Mouse (Mus musculus) left cerebral cortex, postnatal 10 days (tissue): ENCODE data around the gene Tmcc2. TPM values are rescaled to one million over a fixed set of nuclear protein-coding genes. Genes with fewer than 3 reads are reported as not detected.
"Not testable (repeated sequence)": the region's sequence is repeated elsewhere in the genome, so short reads cannot be mapped to it uniquely, and the experiment has no call there.

ENCODE experiments used
- DNase-seq, 2 experiments: peaks; one replicate each; pipeline ENCODE4 v3.0.0; 2021 to 2022; ENCODE audit warnings: low spot score in 2 of 2, mixed read lengths in 1 of 2; ENCODE audit errors: extremely low spot score in 1 of 2
- intact Hi-C: fragments of 180-260 bp; cut with DNase I; formaldehyde crosslinking; loops from one replicate; pipeline ENCODE4 v1.15.1; 2025
- total RNA-seq, 2 experiments: library from RNA; stranded (reverse); gene quantifications; 2 replicates each; pipeline ENCODE4 v1.2.3; 2021

Tmcc2 gene
- total RNA-seq, 2 experiments from 2014 or later = 141 to 143 TPM

- intact Hi-C loops = loop anchor here (10.0 kb wide), 1 partner anchor 196 kb away; no protein-coding TSS in a partner anchor
Observed at GRCm38 (mm10) chr1:132351058-132351457, 40.0 kb downstream of the Tmcc2 start.

GRCm38 (mm10) chr1:132349601-132350000, 41.5 kb downstream of the Tmcc2 start:
- intact Hi-C loops, DNase-seq: not testable (repeated sequence)

More at GRCm38 (mm10) chr1:132351058-132351457, 40.0 kb downstream of the Tmcc2 start:
- DNase-seq = no peak

DNA sequence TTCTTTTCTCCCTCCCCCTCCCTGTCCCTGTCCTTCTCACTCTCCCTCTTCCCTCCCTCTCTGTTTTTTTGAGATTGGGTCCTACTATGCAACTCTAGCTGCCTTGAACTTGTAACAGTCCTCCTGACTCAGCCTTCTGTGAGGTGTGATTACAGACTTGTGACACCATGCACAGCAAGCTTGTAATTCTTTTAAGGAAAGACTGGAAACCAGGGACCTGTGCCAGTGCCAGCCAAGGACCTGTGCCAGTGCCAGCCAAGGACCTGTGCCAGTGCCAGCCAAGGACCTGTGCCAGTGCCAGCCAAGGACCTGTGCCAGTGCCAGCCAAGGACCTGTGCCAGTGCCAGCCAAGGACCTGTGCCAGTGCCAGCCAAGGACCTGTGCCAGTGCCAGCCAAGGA, 42.0 kb downstream of the Tmcc2 start:
- intact Hi-C loops, DNase-seq: not testable (repeated sequence)

GRCm38 (mm10) chr1:132348401-132348800, 42.7 kb downstream of the Tmcc2 start:
- intact Hi-C loops = no loop called here
- DNase-seq = no peak

DNA sequence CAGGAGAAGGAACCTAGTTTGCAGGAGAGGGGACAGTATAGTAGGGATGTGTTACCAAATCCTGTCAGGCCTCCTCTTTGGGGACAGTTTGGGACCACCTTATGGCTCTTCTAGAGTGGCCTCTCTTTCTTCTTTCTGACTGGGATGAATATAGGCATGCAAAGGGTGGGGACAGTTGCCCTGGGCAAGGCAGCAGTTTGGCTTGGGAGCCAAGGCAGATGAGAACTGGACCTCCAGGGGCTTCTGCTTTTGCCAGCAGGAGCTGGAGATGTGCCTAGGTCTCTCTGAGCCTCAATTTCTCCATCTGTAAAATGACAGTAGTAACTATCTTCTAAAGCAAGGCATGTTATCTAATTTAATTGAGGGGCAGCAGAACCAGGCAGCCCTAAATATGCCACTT, 44.1 kb downstream of the Tmcc2 start:
- no peak for DNase-seq
- intact Hi-C loops = no loop called here

DNA sequence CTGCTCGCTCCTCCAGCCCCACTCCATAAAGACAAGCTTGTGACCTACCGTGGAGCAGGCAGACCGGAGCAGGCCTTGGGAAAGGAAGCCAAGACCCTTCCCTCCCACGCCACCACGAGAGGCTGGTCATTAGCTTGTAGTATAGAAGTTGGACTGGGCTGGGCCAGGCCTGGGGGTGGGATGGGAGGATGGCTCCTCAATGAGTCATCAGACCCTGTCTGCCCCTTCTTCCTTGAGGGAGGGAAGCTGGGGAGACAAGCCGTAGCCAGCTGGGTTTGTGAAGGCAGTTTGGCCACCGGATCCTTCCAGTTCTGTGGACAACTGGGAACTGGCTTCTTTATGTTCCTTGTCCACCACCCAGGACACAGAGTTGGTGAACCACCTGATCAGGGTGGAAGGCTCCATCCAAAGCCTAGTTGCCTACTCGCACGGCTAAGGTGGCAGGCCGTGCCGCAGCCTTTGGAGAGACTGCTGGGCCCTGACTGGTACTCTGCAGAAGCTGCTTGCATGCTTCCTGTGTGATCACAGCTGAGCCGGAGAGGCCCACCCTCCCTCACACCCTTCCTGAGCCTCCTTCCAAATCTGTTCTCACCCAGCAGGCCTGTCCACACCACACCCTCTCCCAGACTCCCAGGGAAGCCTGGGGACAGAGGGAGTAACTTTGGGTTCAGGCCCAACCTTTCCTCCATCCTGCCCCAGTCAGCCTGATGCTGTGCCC, 44.8 kb downstream of the Tmcc2 start:
- intact Hi-C loops = no loop called here
- DNase-seq = no peak

GRCm38 (mm10) chr1:132345514-132345913, 45.6 kb downstream of the Tmcc2 start:
- intact Hi-C loops = no loop called here
- DNase-seq = no peak

DNA sequence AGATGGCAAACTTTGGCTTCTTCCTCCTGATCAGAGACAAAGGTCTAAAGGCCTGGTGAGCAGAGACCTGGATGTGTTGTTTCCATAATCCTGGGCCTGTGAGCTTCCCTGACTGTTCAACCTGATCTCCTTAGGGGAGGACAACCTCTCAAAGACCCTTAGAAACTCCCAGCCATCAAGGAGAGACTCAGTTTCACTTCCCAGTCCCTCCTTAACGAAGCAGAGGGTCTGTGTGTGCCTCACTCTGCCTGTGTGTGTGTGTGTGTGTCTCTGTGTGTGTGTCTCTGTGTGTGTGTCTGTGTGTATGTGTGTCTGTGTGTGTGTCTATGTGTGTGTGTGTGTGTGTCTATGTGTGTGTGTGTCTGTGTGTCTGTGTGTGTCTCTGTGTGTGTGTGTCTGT, 47.4 kb downstream of the Tmcc2 start:
- intact Hi-C loops = no loop called here

GRCm38 (mm10) chr1:132343191-132343590, 47.9 kb downstream of the Tmcc2 start:
- intact Hi-C loops = no loop called here
- DNase-seq = no peak

More for the DNA sequence above, 47.4 kb downstream of the Tmcc2 start:
- no peak for DNase-seq

GRCm38 (mm10) chr1:132342518-132342917, 48.6 kb downstream of the Tmcc2 start:
- no peak for DNase-seq
- intact Hi-C loops = no loop called here

DNA sequence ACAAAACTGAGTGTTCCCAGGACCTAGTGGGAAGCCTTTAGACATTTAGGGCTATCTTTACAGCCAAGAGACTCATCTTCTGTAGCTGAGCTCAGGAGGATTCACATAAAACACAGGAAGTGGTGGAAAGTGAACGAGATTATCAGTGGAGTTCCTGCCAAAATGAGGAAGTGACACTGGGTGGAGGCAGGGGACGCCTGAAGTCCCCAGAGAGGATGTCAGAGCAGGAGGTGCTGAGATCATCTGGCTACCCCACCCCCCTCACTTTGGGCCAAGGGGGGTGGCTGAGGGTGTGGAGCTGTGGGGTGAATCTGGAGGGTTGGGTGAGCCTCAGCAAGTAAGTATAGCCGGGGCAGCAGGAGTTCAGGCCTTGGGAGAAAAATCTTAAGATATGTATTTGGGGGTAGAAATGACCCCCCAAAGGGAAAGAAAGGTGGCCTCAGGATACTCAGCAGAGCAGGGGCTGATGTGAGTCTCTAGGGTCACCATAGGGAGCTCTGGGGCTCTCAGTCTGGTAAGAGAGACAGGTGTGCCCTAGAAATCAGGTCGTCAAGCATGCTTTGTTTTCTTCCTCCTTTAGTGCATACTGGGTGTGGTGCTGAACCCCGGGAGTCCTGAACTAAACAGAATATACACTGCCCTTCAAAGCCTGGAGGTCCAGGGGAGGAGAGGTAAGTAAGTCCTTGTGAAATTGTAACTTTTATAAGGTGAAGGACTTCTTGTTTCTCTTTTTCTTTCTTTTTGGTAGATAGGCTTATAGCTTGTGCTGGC, 49.2 kb downstream of the Tmcc2 start:
- peak in 1 of 2 experiments; percentile 61 for DNase-seq

DNA sequence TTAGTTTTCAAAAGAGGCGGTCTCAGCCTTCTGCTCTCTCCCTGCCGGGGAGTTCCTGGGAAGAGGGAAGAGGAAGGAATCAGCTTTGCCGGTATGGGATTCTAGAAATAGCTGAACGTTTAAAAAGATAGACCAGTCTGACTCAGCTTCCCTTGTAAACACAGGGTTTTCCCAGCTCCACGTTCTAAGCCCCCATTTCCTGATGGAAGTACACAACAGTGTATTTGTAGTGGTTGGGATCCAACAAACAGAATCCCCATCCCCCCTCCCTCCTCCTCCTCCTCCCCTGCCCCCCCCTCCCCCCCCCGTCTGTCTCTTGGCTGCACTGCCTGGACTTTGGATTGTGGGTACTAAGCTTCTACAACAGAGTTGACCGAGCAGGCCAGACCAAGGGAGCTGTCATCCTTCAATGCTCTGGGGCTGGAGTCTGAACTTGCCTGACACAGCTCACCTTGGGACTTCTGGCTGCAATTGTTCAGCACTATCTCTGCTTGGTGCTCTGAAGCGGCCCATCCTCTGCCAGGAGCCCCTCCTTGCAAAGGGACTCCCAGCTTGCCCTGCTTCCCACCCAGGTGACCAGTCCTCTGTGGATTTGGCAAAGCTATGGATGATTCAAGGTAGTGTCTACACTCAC, 52.9 kb downstream of the Tmcc2 start:
- DNase-seq = no peak
- intact Hi-C loops = no loop called here

More for the DNA sequence above, 49.2 kb downstream of the Tmcc2 start:
- intact Hi-C loops = no loop called here

- no peak for DNase-seq
- intact Hi-C loops = no loop called here
Observed at GRCm38 (mm10) chr1:132336921-132337320, 54.2 kb downstream of the Tmcc2 start.

DNA sequence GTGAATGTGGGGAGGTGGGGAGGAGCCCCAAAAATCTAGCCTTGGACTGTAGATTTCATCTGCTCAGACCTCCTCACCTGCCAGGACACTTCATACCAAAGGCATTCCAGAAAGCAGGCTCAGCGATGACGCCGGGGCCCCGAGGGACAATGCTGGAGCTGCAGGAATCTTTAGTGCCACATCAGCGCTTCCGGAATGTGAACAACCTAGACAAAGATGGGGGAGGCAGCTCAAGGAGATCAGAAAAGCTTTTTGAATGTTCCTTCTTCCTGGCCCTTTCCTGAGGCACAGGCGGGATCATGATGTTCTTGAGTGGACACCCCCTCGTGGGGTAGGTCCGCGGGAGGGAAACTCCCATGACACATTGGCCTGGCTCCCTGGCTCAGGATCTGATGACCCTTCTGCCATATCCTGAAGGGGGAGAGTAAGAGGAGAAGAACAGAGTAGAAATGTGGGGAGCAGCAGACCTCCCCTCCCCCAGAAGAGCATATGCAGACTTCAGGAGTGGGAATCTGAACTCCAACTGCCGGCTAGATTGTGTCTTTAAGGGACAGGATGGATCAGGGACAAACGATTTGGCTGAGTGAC, 55.6 kb downstream of the Tmcc2 start:
- intact Hi-C loops = no loop called here
- no peak for DNase-seq

DNA sequence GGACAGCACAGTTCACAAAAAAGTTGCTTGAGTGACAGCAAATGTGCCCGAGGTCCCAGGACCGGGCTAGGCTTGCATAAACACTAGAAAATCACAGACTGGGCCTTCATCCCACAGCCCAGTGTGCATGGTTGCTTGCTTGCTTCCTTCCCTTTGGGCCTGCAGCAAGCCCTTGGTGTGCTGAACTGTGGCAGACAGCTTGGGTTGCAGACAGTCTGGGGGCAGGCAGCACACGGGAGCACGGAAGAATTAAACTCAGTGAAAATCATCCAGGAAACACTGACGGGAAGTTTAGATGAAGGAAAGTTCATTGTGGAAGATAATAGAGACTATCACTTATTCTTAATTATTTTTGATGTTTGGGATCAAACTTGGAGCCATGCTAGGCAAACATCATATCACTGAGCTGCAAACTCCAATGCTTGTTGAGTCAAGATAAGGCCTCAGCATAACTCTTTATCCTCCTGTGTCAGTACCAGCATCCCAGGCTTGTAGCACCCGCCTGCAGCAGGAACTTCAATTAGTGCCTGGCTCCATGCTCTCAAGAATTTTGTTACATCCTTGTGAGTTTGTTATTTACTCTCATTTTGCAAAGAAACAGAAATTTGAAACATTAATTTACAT, 56.8 kb downstream of the Tmcc2 start:
- intact Hi-C loops = no loop called here
- DNase-seq = no peak

GRCm38 (mm10) chr1:132333675-132334141, 57.4 kb downstream of the Tmcc2 start:
- intact Hi-C loops = no loop called here
- DNase-seq = peak in 1 of 2 experiments; percentile 87

GRCm38 (mm10) chr1:132333201-132333600, 57.9 kb downstream of the Tmcc2 start:
- no peak for DNase-seq
- intact Hi-C loops = no loop called here

GRCm38 (mm10) chr1:132331283-132331682, 59.8 kb downstream of the Tmcc2 start:
- intact Hi-C loops = no loop called here

GRCm38 (mm10) chr1:132330397-132330796, 60.7 kb downstream of the Tmcc2 start:
- intact Hi-C loops = no loop called here
- no peak for DNase-seq

More at GRCm38 (mm10) chr1:132331283-132331682, 59.8 kb downstream of the Tmcc2 start:
- no peak for DNase-seq
